Mouse (Mus musculus): ENCODE data around the gene Gpr137. TPM values are rescaled to one million over a fixed set of nuclear protein-coding genes. Genes with fewer than 3 reads are reported as not detected.

The Gpr137 gene
- polyA plus RNA-seq, 1 experiment from 2014 or later, result 28.4 TPM

- Histone ChIP-seq H3K36me3 (no peaks in the 10 kb centered on the region), H3K4me3 (no peak overlapping the region), H3K4me1 (peaks cover 21% of the 10 kb centered on the region), H3K4me2 (replicated peaks) (no peak overlapping the region), H3K9me3 (no peaks in the 10 kb centered on the region), H3K27me3 (peaks cover 35% of the 10 kb centered on the region), H3K27ac (no peak overlapping the region), H3K9ac (no peak overlapping the region)
- WGBS, result 76% methylated on average over 16 of the region's 16 CpGs
- no peak for ATAC-seq (ENCODE audit: insufficient number of reproducible peaks, insufficient read depth, low FRiP score, low TSS enrichment)
Observed at GRCm38 (mm10) chr19:6937541-6938465, 4.5 kb downstream of the Gpr137 start.

- Histone ChIP-seq H3K36me3 (no peaks in the 10 kb centered on the region), H3K27me3 (peaks cover 50% of the 10 kb centered on the region), H3K9me3 (no peaks in the 10 kb centered on the region), H3K4me3 (no peak overlapping the region), H3K27ac (no peak overlapping the region), H3K4me2 (replicated peaks) (no peak overlapping the region), H3K4me1 (peaks cover 18% of the 10 kb centered on the region), H3K9ac (no peak overlapping the region)
- WGBS, result 22% methylated on average over 3 of the region's 3 CpGs
- ATAC-seq (ENCODE audit: insufficient number of reproducible peaks, insufficient read depth, low FRiP score, low TSS enrichment), result no peak
Observed at GRCm38 (mm10) chr19:6936299-6936698, 6.0 kb downstream of the Gpr137 start.

GRCm38 (mm10) chr19:6934195-6934977 is 7.9 kb downstream of the Gpr137 start, which contains the start of gene Kcnk4:
Gene Kcnk4 (minus strand): TSS chr19:6934515.
- ATAC-seq (ENCODE audit: insufficient number of reproducible peaks, insufficient read depth, low FRiP score, low TSS enrichment), result no peak
- Histone ChIP-seq H3K27ac (no peak within 1 kb of the TSS), H3K36me3 (no peaks in the 10 kb centered on the region), H3K4me1 (peaks cover 8% of the 10 kb centered on the region), H3K9ac (peak within 1 kb of the TSS; percentile 2; the same call in 1 of the 2 replicates), H3K4me3 (peak within 1 kb of the TSS; percentile 37), H3K4me2 (replicated peaks) (peak within 1 kb of the TSS; percentile 60), H3K27me3 (peaks cover 66% of the 10 kb centered on the region), H3K9me3 (no peaks in the 10 kb centered on the region)
- WGBS, result 11% methylated on average over 23 of the region's 23 CpGs

DNA sequence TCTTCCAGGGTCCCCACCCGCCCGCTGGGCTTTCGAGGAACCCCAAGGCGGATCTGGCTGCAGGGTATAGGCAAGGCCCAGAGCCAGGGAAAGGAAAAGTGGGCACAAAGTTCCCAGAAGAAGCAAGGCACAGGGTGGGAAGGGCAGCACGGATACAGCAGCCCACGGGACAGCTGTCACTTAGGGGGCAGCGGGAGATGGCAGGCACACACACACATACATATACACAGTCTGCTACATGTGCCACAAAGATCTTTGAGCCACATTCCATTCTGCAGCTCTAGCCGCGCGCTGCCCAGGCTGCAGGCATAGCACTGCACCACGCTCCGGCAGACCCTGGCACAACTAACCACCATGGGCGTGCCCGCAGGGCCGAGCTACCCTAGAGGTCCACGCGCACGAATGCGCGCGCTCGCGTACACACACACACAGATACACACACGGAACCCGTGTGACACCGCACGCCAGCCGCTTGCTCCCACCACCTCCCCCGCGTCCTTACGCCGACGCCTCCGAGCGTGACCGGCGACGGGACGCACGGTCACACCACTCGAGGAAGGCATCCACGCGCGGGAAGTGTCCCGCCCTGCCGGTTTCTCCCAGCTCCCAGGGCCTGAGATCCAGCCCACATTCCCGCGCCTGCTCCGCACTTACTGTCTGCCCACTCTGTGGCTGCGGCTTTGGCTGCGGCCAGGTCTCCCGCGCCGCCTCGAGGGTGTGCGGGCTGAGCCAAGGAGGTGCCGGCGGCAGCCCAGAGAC is 8.7 kb downstream of the Gpr137 start:
- Histone ChIP-seq H3K4me3 (peak overlapping the region; percentile 37), H3K4me1 (peaks cover 8% of the 10 kb centered on the region), H3K4me2 (replicated peaks) (peak overlapping the region; percentile 60), H3K27me3 (peaks cover 74% of the 10 kb centered on the region), H3K9ac (peak overlapping the region; percentile 2; the same call in 1 of the 2 replicates), H3K36me3 (no peaks in the 10 kb centered on the region), H3K27ac (no peak overlapping the region), H3K9me3 (no peaks in the 10 kb centered on the region)
- no peak for ATAC-seq (ENCODE audit: insufficient number of reproducible peaks, insufficient read depth, low FRiP score, low TSS enrichment)
- WGBS, result 4% methylated on average over 58 of the region's 58 CpGs

DNA sequence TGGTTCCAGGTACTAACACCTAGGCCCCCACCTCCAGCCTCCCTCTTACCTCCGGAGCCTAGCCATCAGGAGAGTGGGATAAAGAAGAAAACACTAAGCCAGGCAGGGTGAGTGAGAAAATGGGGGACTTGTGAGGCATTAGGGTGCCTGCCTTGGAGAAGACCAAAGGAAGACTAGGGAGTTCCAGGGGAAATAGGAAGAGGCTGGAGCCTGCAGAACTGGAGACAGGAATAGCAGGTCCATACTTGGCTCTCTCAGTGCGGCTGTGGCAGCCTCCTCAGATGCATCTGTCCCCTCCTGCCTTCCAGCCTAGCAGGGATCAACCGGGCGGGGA is 9.2 kb downstream of the Gpr137 start:
- H3K4me1 ChIP-seq, result peaks cover 8% of the 10 kb centered on the region
- H3K9me3 ChIP-seq, result no peaks in the 10 kb centered on the region
- H3K27ac ChIP-seq, result no peak overlapping the region
- peak overlapping the region; percentile 37 for H3K4me3 ChIP-seq
- no peak for ATAC-seq (ENCODE audit: insufficient number of reproducible peaks, insufficient read depth, low FRiP score, low TSS enrichment)
- peak overlapping the region; percentile 60; the same call in 1 of the 2 replicates for H3K4me2 ChIP-seq (replicated peaks)
- no peaks in the 10 kb centered on the region for H3K36me3 ChIP-seq
- 12% methylated on average over 4 of the region's 4 CpGs for WGBS
- no peak overlapping the region; the same call in 1 of the 2 replicates for H3K9ac ChIP-seq
- peaks cover 79% of the 10 kb centered on the region for H3K27me3 ChIP-seq

DNA sequence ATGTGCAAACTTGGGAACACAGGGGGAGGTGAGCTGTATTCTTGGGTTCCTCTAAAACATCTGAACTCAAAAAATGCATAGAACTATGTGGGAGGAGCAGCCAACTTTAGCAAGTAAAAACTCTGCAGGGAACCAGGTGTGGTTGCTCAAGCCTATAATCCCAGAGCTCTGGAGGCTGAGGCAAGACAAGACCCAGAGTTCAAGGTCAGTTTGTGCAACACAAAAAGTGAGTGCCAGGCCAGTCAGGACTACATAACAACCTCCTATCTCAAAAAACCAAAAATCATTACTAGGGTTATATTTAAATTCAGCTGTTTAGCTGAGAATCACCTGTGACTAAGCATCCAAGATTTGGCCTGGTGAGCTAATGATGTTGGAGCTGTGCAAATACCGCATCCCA is 10.3 kb downstream of the Gpr137 start:
- no peak overlapping the region for H3K27ac ChIP-seq
- 38% methylated on average over 1 of the region's 1 CpGs for WGBS
- no peaks in the 10 kb centered on the region for H3K9me3 ChIP-seq
- peaks cover 8% of the 10 kb centered on the region for H3K4me1 ChIP-seq
- H3K27me3 ChIP-seq, result peaks cover 90% of the 10 kb centered on the region
- no peak overlapping the region for H3K4me3 ChIP-seq
- no peaks in the 10 kb centered on the region for H3K36me3 ChIP-seq
- no peak for ATAC-seq (ENCODE audit: insufficient number of reproducible peaks, insufficient read depth, low FRiP score, low TSS enrichment)
- H3K4me2 ChIP-seq (replicated peaks), result no peak overlapping the region
- no peak overlapping the region for H3K9ac ChIP-seq

DNA sequence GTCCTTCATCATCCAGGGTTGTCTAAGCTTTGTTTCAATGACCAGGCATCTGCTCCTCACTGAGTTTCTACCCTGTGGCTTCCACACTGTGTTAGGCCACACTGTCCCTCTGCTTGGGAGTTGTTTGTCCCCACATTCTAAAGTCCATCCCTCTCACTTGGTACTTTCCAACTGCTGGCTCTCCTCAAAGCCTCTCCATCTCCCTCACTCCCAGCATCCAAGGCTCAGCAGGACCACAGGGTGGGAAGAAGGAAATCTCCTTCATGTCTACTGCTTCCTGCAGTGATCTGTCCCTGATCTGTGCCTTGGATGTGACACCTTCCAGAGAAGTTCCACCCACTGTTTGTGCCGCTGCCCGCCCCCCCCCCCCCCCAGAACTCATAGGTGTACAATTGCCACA is 11.3 kb downstream of the Gpr137 start:
- Histone ChIP-seq H3K4me1 (peaks cover 11% of the 10 kb centered on the region), H3K36me3 (no peaks in the 10 kb centered on the region), H3K27ac (no peak overlapping the region), H3K9me3 (no peaks in the 10 kb centered on the region), H3K27me3 (peaks cover 96% of the 10 kb centered on the region), H3K4me3 (no peak overlapping the region), H3K4me2 (replicated peaks) (no peak overlapping the region), H3K9ac (no peak overlapping the region)
- WGBS, result 0% methylated on average over 2 of the region's 2 CpGs
- no peak for ATAC-seq (ENCODE audit: insufficient number of reproducible peaks, insufficient read depth, low FRiP score, low TSS enrichment)

GRCm38 (mm10) chr19:6928080-6928479 is 14.2 kb downstream of the Gpr137 start:
- H3K9ac ChIP-seq, result no peak overlapping the region
- no peaks in the 10 kb centered on the region for H3K36me3 ChIP-seq
- 7% methylated on average over 9 of the region's 9 CpGs for WGBS
- H3K4me3 ChIP-seq, result no peak overlapping the region
- peaks cover 13% of the 10 kb centered on the region; the same call in 1 of the 2 replicates for H3K4me1 ChIP-seq
- ATAC-seq (ENCODE audit: insufficient number of reproducible peaks, insufficient read depth, low FRiP score, low TSS enrichment), result no peak
- peaks cover 96% of the 10 kb centered on the region for H3K27me3 ChIP-seq
- H3K9me3 ChIP-seq, result no peaks in the 10 kb centered on the region
- H3K4me2 ChIP-seq (replicated peaks), result no peak overlapping the region
- H3K27ac ChIP-seq, result no peak overlapping the region

DNA sequence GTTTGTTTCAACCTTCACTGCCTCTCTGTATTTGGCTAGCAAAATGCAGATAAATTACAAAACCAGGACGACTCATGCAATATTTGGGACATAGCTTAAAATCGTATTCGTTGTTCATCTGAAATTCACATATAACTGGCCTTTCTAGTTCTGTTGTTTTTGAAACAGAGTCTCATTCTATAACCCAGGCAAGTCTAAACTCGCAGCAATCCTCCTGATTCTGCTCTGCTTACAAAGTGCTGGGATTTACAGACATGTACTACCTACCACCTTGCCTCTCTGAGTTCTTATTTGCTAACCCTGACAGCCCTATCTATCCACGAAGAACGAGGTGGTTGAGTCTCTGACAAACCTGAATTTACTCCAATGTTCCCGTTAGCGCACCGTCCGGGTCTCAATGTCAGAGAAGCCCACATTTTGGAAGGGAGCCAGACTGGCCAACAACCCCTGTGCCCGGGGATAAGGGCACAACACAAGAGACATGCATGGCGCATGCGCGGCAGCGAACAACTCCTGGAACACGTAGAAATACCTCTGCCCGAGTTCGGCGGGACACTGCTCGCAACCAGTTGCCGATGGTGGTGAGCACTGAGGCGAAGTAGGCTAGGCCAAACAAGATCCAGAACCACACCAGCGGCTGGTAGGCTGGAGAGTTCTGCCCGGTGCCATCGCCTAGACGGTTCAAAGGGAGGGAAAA is 15.6 kb downstream of the Gpr137 start:
- Histone ChIP-seq H3K9me3 (no peaks in the 10 kb centered on the region), H3K36me3 (no peaks in the 10 kb centered on the region), H3K4me2 (replicated peaks) (peak overlapping the region; percentile 36), H3K9ac (0 out of 2 replicates have a peak overlapping the region, but pooled peaks have one; percentile 2), H3K4me3 (peak overlapping the region; percentile 22), H3K27ac (no peak overlapping the region), H3K4me1 (peaks cover 13% of the 10 kb centered on the region; the same call in 1 of the 2 replicates), H3K27me3 (peaks cover 91% of the 10 kb centered on the region)
- ATAC-seq (ENCODE audit: insufficient number of reproducible peaks, insufficient read depth, low FRiP score, low TSS enrichment), result no peak
- 8% methylated on average over 26 of the region's 26 CpGs for WGBS

DNA sequence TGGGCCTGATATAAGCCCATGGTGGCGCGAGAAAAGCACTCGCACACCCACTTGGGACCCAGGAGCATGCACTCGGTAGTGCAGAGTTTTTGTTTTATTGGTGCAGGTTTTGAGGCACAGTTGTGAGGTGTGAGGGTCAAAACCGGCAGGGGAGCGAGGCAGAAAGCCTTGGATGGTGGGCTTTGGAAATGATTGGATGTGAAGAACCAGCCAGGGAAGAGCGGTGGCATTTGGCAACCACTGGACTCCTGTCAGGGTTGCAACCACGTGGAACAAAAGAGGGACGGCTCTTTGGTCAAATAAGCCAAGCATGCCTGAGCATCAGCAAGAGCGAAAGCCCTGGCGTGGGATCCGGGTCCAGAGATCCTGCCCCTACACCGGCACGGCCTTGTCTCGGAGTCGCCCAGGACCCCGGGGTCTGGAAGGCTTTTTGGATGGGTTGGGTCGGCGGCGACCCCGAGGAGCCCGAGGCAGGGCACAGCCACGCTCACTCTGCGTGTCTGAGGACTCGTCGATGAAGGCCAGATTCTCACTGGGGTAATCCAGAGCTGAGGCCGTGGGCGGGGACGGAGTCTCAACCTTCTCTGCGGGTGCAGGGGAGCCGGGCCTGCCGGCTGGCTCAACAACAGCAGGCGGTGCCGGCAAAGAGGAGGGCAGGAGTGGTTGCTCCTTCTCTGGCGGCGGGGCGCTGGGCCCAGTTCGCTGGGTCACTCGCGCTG is 16.5 kb downstream of the Gpr137 start:
- Histone ChIP-seq H3K9me3 (no peaks in the 10 kb centered on the region), H3K4me2 (replicated peaks) (no peak overlapping the region), H3K27me3 (peaks cover 81% of the 10 kb centered on the region), H3K36me3 (no peaks in the 10 kb centered on the region), H3K4me1 (peaks cover 15% of the 10 kb centered on the region), H3K27ac (no peak overlapping the region), H3K9ac (no peak overlapping the region), H3K4me3 (peak overlapping the region; percentile 14; the same call in 1 of the 2 replicates)
- WGBS, result 6% methylated on average over 38 of the region's 40 CpGs
- ATAC-seq (ENCODE audit: insufficient number of reproducible peaks, insufficient read depth, low FRiP score, low TSS enrichment), result no peak
